Mouse (Mus musculus): ENCODE results near the gene Actn2.

The Actn2 gene

DNA sequence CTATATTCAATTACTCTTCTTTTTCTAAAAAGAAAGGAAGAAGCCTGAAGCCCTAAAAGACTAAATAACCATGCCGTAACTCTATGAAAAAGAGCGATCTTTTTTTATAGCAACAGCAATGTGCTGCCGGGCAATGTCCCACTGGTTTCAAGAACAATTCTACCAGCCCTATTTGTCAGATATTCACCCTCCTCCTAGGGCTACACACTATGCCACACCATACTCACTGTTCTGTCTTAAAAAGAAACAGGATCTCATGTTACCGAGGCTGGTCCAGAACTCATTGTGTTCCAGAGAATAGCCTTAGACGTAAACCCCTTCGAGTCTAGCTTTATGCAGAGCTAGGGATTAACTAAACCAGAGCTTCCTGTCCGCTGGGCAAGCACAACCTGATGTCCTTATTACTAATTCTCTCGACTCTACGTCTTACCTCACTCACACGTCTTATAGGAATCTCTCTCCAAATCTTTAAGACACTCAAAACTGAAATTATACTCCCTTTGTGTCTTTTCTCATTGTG lies 83.6 kb downstream of the Actn2 start:
- DNase-seq (ENCODE audit: low spot score in 2 of 2) = no peak

DNA sequence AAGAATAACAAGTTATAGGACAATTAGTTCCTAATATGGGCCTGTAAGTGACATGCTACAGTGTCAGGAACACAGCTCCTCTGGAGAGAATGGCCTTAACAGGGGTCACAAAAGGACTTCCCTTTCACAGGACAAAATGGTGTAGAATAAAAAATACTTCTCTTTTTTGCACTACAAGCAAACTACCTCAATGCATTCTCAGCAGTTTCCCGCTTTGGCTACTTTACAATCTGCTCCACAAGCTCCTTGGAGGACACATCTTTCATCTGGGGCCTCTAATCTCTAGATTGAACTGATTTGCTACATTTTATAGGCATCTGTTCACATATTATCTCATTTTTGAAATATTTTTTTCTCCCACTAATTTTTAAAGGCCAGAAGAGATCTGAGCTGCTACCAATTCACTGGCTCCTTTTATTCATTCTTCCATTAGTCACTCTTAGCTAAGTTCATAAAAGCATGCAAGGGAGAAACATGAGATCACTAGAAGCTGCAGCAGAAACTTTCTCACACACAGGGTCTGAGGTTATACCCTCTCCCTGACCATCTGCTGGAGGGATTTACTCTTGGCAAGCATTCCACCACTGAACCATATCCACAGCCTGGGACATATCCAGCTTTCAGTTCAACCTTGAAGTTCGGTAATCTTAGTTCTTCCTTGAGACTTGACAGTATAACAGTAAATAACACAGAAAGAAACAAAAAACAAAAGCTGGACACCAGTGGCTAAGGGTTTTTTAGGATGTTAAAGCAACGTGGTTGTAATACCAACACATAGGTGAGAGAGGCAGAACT lies 84.5 kb downstream of the Actn2 start:
- DNase-seq (ENCODE audit: low spot score in 2 of 2) = no peak

GRCm38 (mm10) chr13:12250496-12250895 lies 90.1 kb downstream of the Actn2 start:
- no peak for DNase-seq (ENCODE audit: low spot score in 2 of 2)

DNA sequence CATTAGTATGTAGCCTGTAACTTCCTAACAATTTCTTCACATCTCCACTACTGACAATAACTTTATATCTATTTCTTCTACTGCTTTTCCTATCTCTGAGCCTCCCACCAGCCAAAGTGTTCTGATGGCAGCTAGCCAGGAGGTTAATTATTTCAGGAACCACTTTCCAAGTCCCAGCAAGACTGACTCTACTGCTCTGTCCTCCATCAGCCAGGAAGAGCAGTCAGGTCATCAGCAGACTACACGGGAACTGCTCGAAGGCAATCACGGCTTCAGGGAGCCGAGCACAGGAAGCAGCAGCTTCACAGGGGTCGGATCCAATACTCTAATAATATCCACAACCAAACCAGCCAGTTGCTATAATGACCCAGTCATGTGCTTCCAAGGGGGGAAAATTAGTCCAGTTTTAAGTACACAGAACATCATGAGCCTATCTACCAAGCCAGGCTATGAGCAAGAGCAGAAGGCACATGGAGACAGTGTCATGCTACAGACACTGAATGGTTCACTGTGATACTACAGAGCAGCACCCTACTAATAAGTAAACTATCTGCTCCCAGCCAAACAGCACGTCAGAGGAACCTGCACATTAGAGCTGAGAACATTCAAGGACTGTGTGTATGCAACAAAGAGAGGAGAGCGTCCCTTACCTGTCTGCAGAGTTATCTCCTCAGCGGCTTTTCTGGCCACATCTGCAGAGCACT lies 91.2 kb downstream of the Actn2 start:
- DNase-seq (ENCODE audit: low spot score in 2 of 2) = no peak

DNA sequence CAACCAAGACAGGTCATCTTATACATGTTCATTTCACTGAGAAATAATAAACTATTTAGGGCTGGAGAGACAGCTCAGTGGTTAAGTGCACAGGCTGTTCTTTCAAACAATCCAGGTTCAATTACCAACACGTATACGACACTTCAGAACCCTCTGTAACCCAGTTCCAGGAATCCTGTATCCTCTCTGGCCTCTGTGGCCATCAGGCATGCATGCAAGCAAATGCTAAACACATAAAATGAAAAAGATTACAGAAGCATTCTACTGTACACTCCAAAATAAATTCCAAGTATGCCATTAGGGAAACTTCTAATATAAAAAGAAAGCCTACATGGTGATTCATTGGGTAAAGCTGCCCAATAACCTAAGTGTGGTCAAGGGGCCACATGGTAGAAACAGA lies 94.6 kb downstream of the Actn2 start:
- DNase-seq (ENCODE audit: low spot score in 2 of 2) = no peak

GRCm38 (mm10) chr13:12243991-12244390 lies 96.6 kb downstream of the Actn2 start:
- no peak for DNase-seq (ENCODE audit: low spot score in 2 of 2)

GRCm38 (mm10) chr13:12232141-12232540 lies 108.4 kb downstream of the Actn2 start:
- DNase-seq (ENCODE audit: low spot score in 2 of 2) = no peak

- DNase-seq (ENCODE audit: low spot score in 2 of 2) = no peak
These were observed 112.3 kb downstream of the Actn2 start for GRCm38 (mm10) chr13:12228248-12228647.

GRCm38 (mm10) chr13:12227606-12228005 lies 113.0 kb downstream of the Actn2 start:
- no peak for DNase-seq (ENCODE audit: low spot score in 2 of 2)
